Mouse (Mus musculus): ENCODE results near the gene Hs1bp3.

- TF ChIP-seq CTCF (conservative IDR thresholded peaks at IDR 0.05; ENCODE audit: low read length) (no peak), NANOG (IDR thresholded peaks at IDR 0.05; ENCODE audit: borderline replicate concordance, low read length) (no peak)
These were observed 25.3 kb downstream of the Hs1bp3 start for GRCm38 (mm10) chr12:8338491-8338890.
